Mouse (Mus musculus) bone marrow, adult 2 months (tissue): ENCODE measurements around the gene Alox12b.

Source experiments
- CTCF ChIP-seq: fragments of 200-500 bp; IDR thresholded peaks from 2 replicates; pipeline ENCODE4 v1.5.1; 2011; ENCODE audit warnings: low read length, control low read depth; ENCODE audit not compliant: control insufficient read depth, insufficient read depth
- POLR2A ChIP-seq: fragments of 200-500 bp; IDR thresholded peaks from 2 replicates; pipeline ENCODE4 v1.6.1; 2011; ENCODE audit warnings: low read depth, mild to moderate bottlenecking, control low read depth, low read length, borderline replicate concordance; ENCODE audit not compliant: control insufficient read depth

DNA sequence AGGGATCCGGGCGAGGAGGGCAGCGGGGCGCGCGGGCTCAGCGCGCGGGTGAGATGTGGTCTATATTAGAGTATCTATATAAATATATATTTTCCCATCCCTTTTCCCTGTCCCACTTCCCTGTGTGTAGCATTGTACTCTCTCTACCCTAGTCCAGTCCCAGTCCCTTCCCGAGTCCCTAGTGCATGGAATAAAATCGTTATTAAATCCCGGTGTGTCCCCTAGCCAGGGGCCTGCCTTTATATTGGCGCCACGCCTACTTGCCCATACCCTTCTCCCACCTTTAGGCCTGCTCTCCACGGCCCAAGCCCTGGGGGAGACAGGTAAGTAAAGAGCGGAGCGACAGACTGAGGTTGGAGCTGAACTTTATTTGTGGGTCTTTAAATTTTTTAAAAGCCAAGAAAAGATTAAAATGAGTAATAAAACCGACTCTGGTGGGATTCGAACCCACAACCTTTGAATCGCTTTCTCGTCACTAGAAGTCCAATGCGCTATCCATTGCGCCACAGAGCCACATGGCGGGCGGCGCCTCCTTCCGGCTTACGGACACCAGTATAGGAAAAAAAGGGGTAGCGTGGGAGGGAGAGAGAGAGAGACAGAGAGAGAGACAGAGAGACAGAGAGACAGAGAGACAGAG lies 33.6 kb upstream of the Alox12b start:
- no peak for TF ChIP-seq CTCF
- no peak for TF ChIP-seq POLR2A
